Mouse (Mus musculus): Measurements from ENCODE around the gene Sytl3. TPM values are rescaled to one million over a fixed set of nuclear protein-coding genes. Genes with fewer than 3 reads are reported as not detected.
A peak's percentile ranks its signal among the peaks of the same experiment; 100 is the strongest.
"Not testable (repeated sequence)": the region's sequence is repeated elsewhere in the genome, so short reads cannot be mapped to it uniquely, and the experiment has no call there.

The Sytl3 gene
- 3.9 and 4.5 TPM in 2 replicates for polyA plus RNA-seq (2015; fragmentation: Nextera tagmentation; extraction: Ambion mirVana)

- H3K27me3 ChIP-seq (replicated peaks; ENCODE audit: control insufficient read depth, insufficient read depth, low read length); H3K9ac ChIP-seq (ENCODE audit: low read depth, low read length); H3K9me3 ChIP-seq (ENCODE audit: control insufficient read depth, low read length); H3K4me1 ChIP-seq (ENCODE audit: control insufficient read depth, insufficient read depth, low read length); H3K36me3 ChIP-seq (ENCODE audit: control insufficient read depth, insufficient read depth, low read length); H3K4me2 ChIP-seq (ENCODE audit: low read depth, low read length); ATAC-seq; H3K4me3 ChIP-seq (ENCODE audit: low read length); H3K27ac ChIP-seq (ENCODE audit: low read length): not testable (repeated sequence)
- WGBS = 78% methylated on average over 4 of the region's 7 CpGs
Measured at GRCm38 (mm10) chr17:6658801-6659200, at the start of gene Sytl3. Sytl3 (plus strand) TSS chr17:6659093.

- not testable (repeated sequence) for H3K4me1 ChIP-seq (ENCODE audit: control insufficient read depth, insufficient read depth, low read length); H3K4me2 ChIP-seq (ENCODE audit: low read depth, low read length); H3K9ac ChIP-seq (ENCODE audit: low read depth, low read length); H3K9me3 ChIP-seq (ENCODE audit: control insufficient read depth, low read length); H3K36me3 ChIP-seq (ENCODE audit: control insufficient read depth, insufficient read depth, low read length); H3K4me3 ChIP-seq (ENCODE audit: low read length); H3K27me3 ChIP-seq (replicated peaks; ENCODE audit: control insufficient read depth, insufficient read depth, low read length); H3K27ac ChIP-seq (ENCODE audit: low read length); ATAC-seq
- 87% methylated on average over 11 of the region's 14 CpGs for WGBS
Measured at GRCm38 (mm10) chr17:6613524-6613923, 45.4 kb upstream of the Sytl3 start.

- H3K4me3 ChIP-seq (ENCODE audit: low read length); ATAC-seq; H3K9ac ChIP-seq (ENCODE audit: low read depth, low read length); H3K9me3 ChIP-seq (ENCODE audit: control insufficient read depth, low read length); H3K36me3 ChIP-seq (ENCODE audit: control insufficient read depth, insufficient read depth, low read length); H3K4me1 ChIP-seq (ENCODE audit: control insufficient read depth, insufficient read depth, low read length); H3K27ac ChIP-seq (ENCODE audit: low read length); H3K27me3 ChIP-seq (replicated peaks; ENCODE audit: control insufficient read depth, insufficient read depth, low read length); H3K4me2 ChIP-seq (ENCODE audit: low read depth, low read length): not testable (repeated sequence)
- WGBS = 73% methylated on average over 4 of the region's 9 CpGs
Measured at GRCm38 (mm10) chr17:6614316-6614715, 44.6 kb upstream of the Sytl3 start.

- not testable (repeated sequence) for H3K27ac ChIP-seq (ENCODE audit: low read length); H3K4me2 ChIP-seq (ENCODE audit: low read depth, low read length)
Measured at GRCm38 (mm10) chr17:6616731-6617130, 42.2 kb upstream of the Sytl3 start.

GRCm38 (mm10) chr17:6617689-6618400 is 41.0 kb upstream of the Sytl3 start:
- H3K4me2 ChIP-seq (ENCODE audit: low read depth, low read length); H3K4me1 ChIP-seq (ENCODE audit: control insufficient read depth, insufficient read depth, low read length); H3K27me3 ChIP-seq (replicated peaks; ENCODE audit: control insufficient read depth, insufficient read depth, low read length); H3K36me3 ChIP-seq (ENCODE audit: control insufficient read depth, insufficient read depth, low read length); H3K27ac ChIP-seq (ENCODE audit: low read length); H3K4me3 ChIP-seq (ENCODE audit: low read length); H3K9ac ChIP-seq (ENCODE audit: low read depth, low read length); H3K9me3 ChIP-seq (ENCODE audit: control insufficient read depth, low read length): not testable (repeated sequence)
- WGBS = 32% methylated on average over 6 of the region's 13 CpGs
- ATAC-seq = peak; percentile 96

More at GRCm38 (mm10) chr17:6616731-6617130, 42.2 kb upstream of the Sytl3 start:
- H3K9me3 ChIP-seq (ENCODE audit: control insufficient read depth, low read length); ATAC-seq; H3K9ac ChIP-seq (ENCODE audit: low read depth, low read length); H3K27me3 ChIP-seq (replicated peaks; ENCODE audit: control insufficient read depth, insufficient read depth, low read length); H3K4me1 ChIP-seq (ENCODE audit: control insufficient read depth, insufficient read depth, low read length); H3K36me3 ChIP-seq (ENCODE audit: control insufficient read depth, insufficient read depth, low read length); H3K4me3 ChIP-seq (ENCODE audit: low read length): not testable (repeated sequence)
- 95% methylated on average over 9 of the region's 9 CpGs for WGBS

- H3K4me3 ChIP-seq (ENCODE audit: low read length); H3K27me3 ChIP-seq (replicated peaks; ENCODE audit: control insufficient read depth, insufficient read depth, low read length); ATAC-seq; H3K9ac ChIP-seq (ENCODE audit: low read depth, low read length); H3K4me1 ChIP-seq (ENCODE audit: control insufficient read depth, insufficient read depth, low read length); H3K36me3 ChIP-seq (ENCODE audit: control insufficient read depth, insufficient read depth, low read length); H3K9me3 ChIP-seq (ENCODE audit: control insufficient read depth, low read length); H3K27ac ChIP-seq (ENCODE audit: low read length); H3K4me2 ChIP-seq (ENCODE audit: low read depth, low read length): not testable (repeated sequence)
- 81% methylated on average over 5 of the region's 5 CpGs for WGBS
Measured at GRCm38 (mm10) chr17:6619271-6619670, 39.6 kb upstream of the Sytl3 start.

GRCm38 (mm10) chr17:6620035-6620434 is 38.9 kb upstream of the Sytl3 start:
- not testable (repeated sequence) for H3K27ac ChIP-seq (ENCODE audit: low read length)
- 73% methylated on average over 6 of the region's 6 CpGs for WGBS

GRCm38 (mm10) chr17:6620730-6621451 is 38.0 kb upstream of the Sytl3 start:
- H3K4me2 ChIP-seq (ENCODE audit: low read depth, low read length); H3K9ac ChIP-seq (ENCODE audit: low read depth, low read length); H3K27me3 ChIP-seq (replicated peaks; ENCODE audit: control insufficient read depth, insufficient read depth, low read length); H3K4me1 ChIP-seq (ENCODE audit: control insufficient read depth, insufficient read depth, low read length); H3K9me3 ChIP-seq (ENCODE audit: control insufficient read depth, low read length); H3K36me3 ChIP-seq (ENCODE audit: control insufficient read depth, insufficient read depth, low read length); H3K27ac ChIP-seq (ENCODE audit: low read length); H3K4me3 ChIP-seq (ENCODE audit: low read length); ATAC-seq: not testable (repeated sequence)
- WGBS = 70% methylated on average over 17 of the region's 20 CpGs

More at GRCm38 (mm10) chr17:6620035-6620434, 38.9 kb upstream of the Sytl3 start:
- not testable (repeated sequence) for H3K4me3 ChIP-seq (ENCODE audit: low read length); H3K36me3 ChIP-seq (ENCODE audit: control insufficient read depth, insufficient read depth, low read length); ATAC-seq; H3K9me3 ChIP-seq (ENCODE audit: control insufficient read depth, low read length); H3K9ac ChIP-seq (ENCODE audit: low read depth, low read length); H3K27me3 ChIP-seq (replicated peaks; ENCODE audit: control insufficient read depth, insufficient read depth, low read length); H3K4me1 ChIP-seq (ENCODE audit: control insufficient read depth, insufficient read depth, low read length); H3K4me2 ChIP-seq (ENCODE audit: low read depth, low read length)

GRCm38 (mm10) chr17:6621976-6622375 is 36.9 kb upstream of the Sytl3 start:
- ATAC-seq; H3K9me3 ChIP-seq (ENCODE audit: control insufficient read depth, low read length); H3K27ac ChIP-seq (ENCODE audit: low read length); H3K27me3 ChIP-seq (replicated peaks; ENCODE audit: control insufficient read depth, insufficient read depth, low read length); H3K4me2 ChIP-seq (ENCODE audit: low read depth, low read length); H3K9ac ChIP-seq (ENCODE audit: low read depth, low read length); H3K36me3 ChIP-seq (ENCODE audit: control insufficient read depth, insufficient read depth, low read length); H3K4me3 ChIP-seq (ENCODE audit: low read length); H3K4me1 ChIP-seq (ENCODE audit: control insufficient read depth, insufficient read depth, low read length): not testable (repeated sequence)
- 78% methylated on average over 11 of the region's 12 CpGs for WGBS

All from intestine, embryonic 16.5 days (tissue).